In the genomic region with DNA sequence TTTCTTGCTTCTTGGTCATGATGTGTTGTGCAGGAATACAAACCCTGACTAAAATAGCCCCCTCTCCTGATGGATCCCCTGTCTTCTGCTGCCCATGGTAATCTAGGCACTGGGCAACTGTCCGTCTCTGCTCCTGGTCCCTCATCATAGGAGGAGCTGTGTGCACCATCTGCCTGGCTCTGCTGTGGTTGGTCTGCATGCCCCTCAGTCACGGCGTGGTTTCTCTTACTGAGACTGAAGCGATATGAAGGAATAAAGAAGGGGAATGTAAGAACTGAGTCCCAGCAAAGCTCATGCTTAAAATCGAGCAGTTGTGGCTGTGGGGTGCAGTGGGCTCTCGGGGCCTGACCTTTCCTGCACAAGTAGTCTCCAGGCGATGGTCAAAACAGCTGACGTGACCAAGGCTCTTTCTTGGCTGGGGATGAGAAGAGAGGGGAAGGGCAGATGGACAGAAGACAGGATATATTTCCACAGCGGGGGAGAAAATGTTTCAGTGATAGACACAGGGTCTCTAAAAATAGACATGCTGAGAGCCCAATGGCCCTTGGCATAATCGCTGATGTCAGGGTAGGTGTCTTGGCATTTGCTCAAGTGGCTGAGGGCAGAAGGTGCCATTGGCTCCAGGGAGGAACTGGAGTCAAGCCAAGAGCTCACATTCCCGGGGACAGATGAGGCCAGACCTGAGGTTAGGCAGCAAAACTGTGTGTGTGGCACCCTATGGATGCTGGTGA, we compare ENCODE assay signal across 11 mouse cellular contexts. TPM values are rescaled to one million over a fixed set of nuclear protein-coding genes. Genes with fewer than 3 reads are reported as not detected.
DNase-seq lines count a peak whose midpoint lies in the region; ATAC-seq lines count a peak whose summit lies in the region.
"Had no signal": no experiment of that assay in that cellular context is flagged by ENCODE, and none has a peak within 500 bp of the region (broad histone marks: within the 10 kb centered on the region; RNA-seq: fewer than 3 reads in every experiment).

No protein-coding gene starts in this region.

- H3K27ac ChIP-seq in kidney, embryonic 15.5 days, result no peak overlapping the region
- H3K27ac ChIP-seq in midbrain, embryonic 11.5 days (ENCODE audit: low read depth, low read length), result no peak overlapping the region
- H3K27ac ChIP-seq: stomach, embryonic 15.5 days had no signal

- H3K36me3 ChIP-seq in kidney, embryonic 15.5 days, result no peaks in the 10 kb centered on the region
- H3K36me3 ChIP-seq in midbrain, embryonic 11.5 days (ENCODE audit: control insufficient read depth, insufficient read depth, low read length), result no peaks in the 10 kb centered on the region
- H3K36me3 ChIP-seq: stomach, embryonic 15.5 days had no signal

- H3K9ac ChIP-seq in kidney, embryonic 15.5 days, result no peak overlapping the region
- no peak overlapping the region for H3K9ac ChIP-seq in midbrain, embryonic 11.5 days (ENCODE audit: low read length)
- H3K9ac ChIP-seq: stomach, embryonic 15.5 days had no signal

- no peak for ATAC-seq in kidney, embryonic 15.5 days (replicated peaks; ENCODE audit: low FRiP score)
- ATAC-seq in inflammation-experienced regulatory T-cells, adult 6 months, result no peak
- ATAC-seq in midbrain, embryonic 11.5 days (ENCODE audit: low FRiP score), result no peak
- ATAC-seq: lung, postnatal 0 days had no signal

- H3K4me1 ChIP-seq in kidney, embryonic 15.5 days, result no peaks in the 10 kb centered on the region
- H3K4me1 ChIP-seq in midbrain, embryonic 11.5 days (ENCODE audit: control insufficient read depth, insufficient read depth, low read length), result 0 out of 2 replicates have a peak, but pooled peaks cover 5% of the 10 kb centered on the region
- H3K4me1 ChIP-seq: stomach, embryonic 15.5 days had no signal

- WGBS in kidney, embryonic 15.5 days, result 72% methylated on average over 11 of the region's 11 CpGs
- WGBS in midbrain, embryonic 11.5 days, result 85% methylated on average over 11 of the region's 11 CpGs

- H3K4me3 ChIP-seq in kidney, embryonic 15.5 days (replicated peaks), result no peak overlapping the region
- no peak overlapping the region for H3K4me3 ChIP-seq in midbrain, embryonic 11.5 days (ENCODE audit: low read depth, low read length)
- H3K4me3 ChIP-seq: stomach, embryonic 15.5 days had no signal

- intact Hi-C loops in heart, postnatal 36 days (cut with DNase I), result no loop called here

- no peak overlapping the region for H3K4me2 ChIP-seq in kidney, embryonic 15.5 days
- H3K4me2 ChIP-seq in midbrain, embryonic 11.5 days, result no peak overlapping the region
- H3K4me2 ChIP-seq: stomach, embryonic 15.5 days had no signal

- no peaks in the 10 kb centered on the region for H3K27me3 ChIP-seq in kidney, embryonic 15.5 days
- no peaks in the 10 kb centered on the region for H3K27me3 ChIP-seq in midbrain, embryonic 11.5 days (ENCODE audit: control insufficient read depth, insufficient read depth, low read length)
- H3K27me3 ChIP-seq: stomach, embryonic 15.5 days had no signal

- peak; percentile 9 for DNase-seq in adrenal gland, adult 8-10 months
- no peak for DNase-seq in adrenal gland, postnatal 25 days
- DNase-seq in kidney, adult 18-20 months, result peak; percentile 5
- peak; percentile 76 to 80 for DNase-seq in heart, adult 18-20 months
- peak; percentile 43 to 56 for DNase-seq in heart, postnatal 36 days
- no peak for DNase-seq in midbrain, embryonic 11.5 days (ENCODE audit: low spot score, missing footprints)

- H3K9me3 ChIP-seq in kidney, embryonic 15.5 days (replicated peaks), result no peaks in the 10 kb centered on the region
- no peaks in the 10 kb centered on the region for H3K9me3 ChIP-seq in midbrain, embryonic 11.5 days (ENCODE audit: control insufficient read depth, low read length)
- H3K9me3 ChIP-seq: stomach, embryonic 15.5 days had no signal

RNA-seq across cellular contexts. Expression of gene Iqsec3, which starts 50.6 kb away (rescaled TPM):
- 1 to 10 TPM; 6.9 to 10.0 (median 8.1) TPM for total RNA-seq in adrenal gland, adult 8-10 months (2022)
- 3.7 and 4.7 TPM in 2 replicates for total RNA-seq in adrenal gland, postnatal 25 days (2021)
- polyA plus RNA-seq in kidney, embryonic 15.5 days (2015; fragmentation: Nextera tagmentation; extraction: Ambion mirVana), result 0.14 and 0.21 TPM in 2 replicates
- total RNA-seq in heart, adult 18-20 months (2021), result under 1 TPM; 0.41 to 0.62 TPM
- total RNA-seq in heart, postnatal 36 days (2021), result under 1 TPM; 0.51 to 0.69 TPM
- polyA plus RNA-seq in inflammation-experienced regulatory T-cells, adult 6 months (2017; shearing (Covaris generic)), result not detected
- 0.72 and 0.88 TPM in 2 replicates for polyA plus RNA-seq in midbrain, embryonic 11.5 days (2014; fragmentation: Nextera tagmentation; extraction: Ambion mirVana)
- total RNA-seq: monocyte, adult 5-6 weeks had no signal
- polyA plus RNA-seq: lung, postnatal 0 days had no signal

Comparison
In these comparisons a context has a peak if more than half of its experiments do, and no peak if none do; other contexts are left out.
1. DNase-seq: peak in adrenal gland, adult 8-10 months (single experiment), kidney, adult 18-20 months (single experiment), heart, adult 18-20 months (2 of 2) and heart, postnatal 36 days (2 of 2); none in adrenal gland, postnatal 25 days (single experiment) and midbrain, embryonic 11.5 days (single experiment).